Mouse (Mus musculus) liver, embryonic 12.5 days (tissue): Measurements from ENCODE around the gene Polr2h. TPM values are rescaled to one million over a fixed set of nuclear protein-coding genes. Genes with fewer than 3 reads are reported as not detected.

ENCODE experiments used
- ATAC-seq: fragments of 200-750 bp; cut with Nextera tagmentation; 2 replicates; pipeline ENCODE4 v1.8.0; 2017; ENCODE audit warnings: moderate number of reproducible peaks, mild to moderate bottlenecking, moderate library complexity
- H3K27ac ChIP-seq: fragments of 300-500 bp; sonication (generic); 2 replicates; pipeline ENCODE4 v1.5.1; 2016; ENCODE audit warnings: mild to moderate bottlenecking
- H3K27me3 ChIP-seq: fragments of 300-500 bp; sonication (generic); replicated peaks from 2 replicates; pipeline ENCODE4 v1.6.1; 2016; ENCODE audit warnings: mild to moderate bottlenecking, moderate library complexity
- H3K36me3 ChIP-seq: fragments of 300-500 bp; sonication (generic); 2 replicates; pipeline ENCODE4 v1.6.1; 2016; ENCODE audit warnings: mild to moderate bottlenecking, moderate library complexity
- H3K4me1 ChIP-seq: fragments of 300-500 bp; sonication (generic); 2 replicates; pipeline ENCODE4 v1.6.1; 2016
- H3K4me2 ChIP-seq: fragments of 300-500 bp; sonication (generic); 2 replicates; pipeline ENCODE4 v1.6.1; 2016; ENCODE audit warnings: mild to moderate bottlenecking, moderate library complexity
- H3K4me3 ChIP-seq: fragments of 300-500 bp; sonication (generic); 2 replicates; pipeline ENCODE4 v1.5.1; 2016; ENCODE audit warnings: mild to moderate bottlenecking, moderate library complexity
- H3K9ac ChIP-seq: fragments of 300-500 bp; sonication (generic); 2 replicates; pipeline ENCODE4 v1.6.1; 2016; ENCODE audit warnings: mild to moderate bottlenecking, moderate library complexity
- H3K9me3 ChIP-seq: fragments of 300-500 bp; sonication (generic); replicated peaks from 2 replicates; pipeline ENCODE4 v1.6.1; 2016; ENCODE audit warnings: mild to moderate bottlenecking, moderate library complexity
- WGBS: fragments of 180-500 bp; shearing (Covaris S2); methylation state at CpG from one replicate; pipeline ENCODE4 v1.1.7; 2016; ENCODE audit not compliant: insufficient replicate concordance; 5-methylcytosine and 5-hydroxymethylcytosine counted together
- polyA plus RNA-seq: library from polyadenylated mRNA; unstranded; fragments of >200 nt; fragmentation: Nextera tagmentation; extraction: Ambion mirVana; gene quantifications from 2 replicates; pipeline ENCODE4 v1.2.1, GENCODE M21; 2016

Polr2h gene
- polyA plus RNA-seq, 1 experiment from 2014 or later: 68.4 TPM

GRCm38 (mm10) chr16:20703071-20703470, 14.4 kb upstream of the Polr2h start:
- no peak for ATAC-seq
- Histone ChIP-seq H3K4me3 (peak overlapping the region; percentile 29), H3K4me1 (peaks cover 70% of the 10 kb centered on the region), H3K4me2 (peak overlapping the region; percentile 65), H3K36me3 (peaks cover 33% of the 10 kb centered on the region), H3K9me3 (no peaks in the 10 kb centered on the region), H3K27me3 (peaks cover 22% of the 10 kb centered on the region), H3K27ac (peak overlapping the region; percentile 94), H3K9ac (peak overlapping the region; percentile 67)
- 79% methylated on average over 10 of the region's 10 CpGs for WGBS

GRCm38 (mm10) chr16:20703699-20704400, 13.6 kb upstream of the Polr2h start:
- Histone ChIP-seq H3K4me1 (peaks cover 74% of the 10 kb centered on the region), H3K9ac (peak overlapping the region; percentile 67), H3K4me2 (peak overlapping the region; percentile 65), H3K27ac (peak overlapping the region; percentile 94), H3K36me3 (peaks cover 40% of the 10 kb centered on the region), H3K4me3 (peak overlapping the region; percentile 29), H3K9me3 (no peaks in the 10 kb centered on the region), H3K27me3 (peaks cover 14% of the 10 kb centered on the region)
- peak; percentile 79 for ATAC-seq
- WGBS: 36% methylated on average over 6 of the region's 6 CpGs

- H3K36me3 ChIP-seq: peaks cover 60% of the 10 kb centered on the region
- no peak for ATAC-seq
- H3K4me2 ChIP-seq: no peak overlapping the region
- no peak overlapping the region for H3K4me3 ChIP-seq
- H3K9me3 ChIP-seq: no peaks in the 10 kb centered on the region
- no peaks in the 10 kb centered on the region for H3K27me3 ChIP-seq
- H3K27ac ChIP-seq: peak overlapping the region; percentile 94
- peaks cover 93% of the 10 kb centered on the region for H3K4me1 ChIP-seq
- 39% methylated on average over 3 of the region's 3 CpGs for WGBS
- H3K9ac ChIP-seq: peak overlapping the region; percentile 61; the same call in 1 of the 2 replicates
Observed at GRCm38 (mm10) chr16:20705786-20706185, 11.7 kb upstream of the Polr2h start.

GRCm38 (mm10) chr16:20706407-20707055, 10.9 kb upstream of the Polr2h start:
- H3K36me3 ChIP-seq: peaks cover 67% of the 10 kb centered on the region
- peak overlapping the region; percentile 51 for H3K4me2 ChIP-seq
- 73% methylated on average over 2 of the region's 2 CpGs for WGBS
- peak overlapping the region; percentile 94 for H3K27ac ChIP-seq
- no peaks in the 10 kb centered on the region for H3K27me3 ChIP-seq
- peak overlapping the region; percentile 61 for H3K9ac ChIP-seq
- peak; percentile 48 for ATAC-seq
- no peaks in the 10 kb centered on the region for H3K9me3 ChIP-seq
- peaks cover 97% of the 10 kb centered on the region for H3K4me1 ChIP-seq
- no peak overlapping the region for H3K4me3 ChIP-seq

- Histone ChIP-seq H3K27ac (peak overlapping the region; percentile 94; the same call in 1 of the 2 replicates), H3K4me1 (peaks cover 97% of the 10 kb centered on the region), H3K36me3 (peaks cover 80% of the 10 kb centered on the region), H3K4me3 (no peak overlapping the region), H3K27me3 (no peaks in the 10 kb centered on the region), H3K9ac (no peak overlapping the region), H3K4me2 (no peak overlapping the region), H3K9me3 (no peaks in the 10 kb centered on the region)
- no peak for ATAC-seq
- 85% methylated on average over 21 of the region's 21 CpGs for WGBS
Observed at GRCm38 (mm10) chr16:20708220-20708938, 9.1 kb upstream of the Polr2h start.

- 71% methylated on average over 19 of the region's 19 CpGs for WGBS
- peaks cover 84% of the 10 kb centered on the region for H3K36me3 ChIP-seq
Observed at GRCm38 (mm10) chr16:20708939-20709734, 8.3 kb upstream of the Polr2h start.

GRCm38 (mm10) chr16:20710370-20710769, 7.1 kb upstream of the Polr2h start:
- H3K4me1 ChIP-seq: peaks cover 97% of the 10 kb centered on the region
- H3K4me3 ChIP-seq: no peak overlapping the region
- peaks cover 81% of the 10 kb centered on the region for H3K36me3 ChIP-seq
- no peak overlapping the region for H3K9ac ChIP-seq
- H3K9me3 ChIP-seq: no peaks in the 10 kb centered on the region
- ATAC-seq: no peak
- H3K27ac ChIP-seq: peak overlapping the region; percentile 52
- no peak overlapping the region for H3K4me2 ChIP-seq
- 90% methylated on average over 11 of the region's 11 CpGs for WGBS
- H3K27me3 ChIP-seq: no peaks in the 10 kb centered on the region

More at GRCm38 (mm10) chr16:20708939-20709734, 8.3 kb upstream of the Polr2h start:
- Histone ChIP-seq H3K4me1 (peaks cover 97% of the 10 kb centered on the region), H3K27ac (no peak overlapping the region; the same call in 1 of the 2 replicates), H3K9me3 (no peaks in the 10 kb centered on the region), H3K27me3 (no peaks in the 10 kb centered on the region), H3K9ac (no peak overlapping the region), H3K4me2 (no peak overlapping the region), H3K4me3 (no peak overlapping the region)
- ATAC-seq: no peak

- no peaks in the 10 kb centered on the region for H3K9me3 ChIP-seq
- peaks cover 96% of the 10 kb centered on the region for H3K4me1 ChIP-seq
- no peak for ATAC-seq
- peaks cover 77% of the 10 kb centered on the region for H3K36me3 ChIP-seq
- 59% methylated on average over 4 of the region's 4 CpGs for WGBS
- H3K4me3 ChIP-seq: no peak overlapping the region
- H3K27ac ChIP-seq: peak overlapping the region; percentile 52
- no peak overlapping the region for H3K4me2 ChIP-seq
- H3K27me3 ChIP-seq: no peaks in the 10 kb centered on the region
- no peak overlapping the region for H3K9ac ChIP-seq
Observed at GRCm38 (mm10) chr16:20710810-20711209, 6.7 kb upstream of the Polr2h start.

- peaks cover 64% of the 10 kb centered on the region for H3K36me3 ChIP-seq
- H3K4me2 ChIP-seq: peak overlapping the region; percentile 97
- peak overlapping the region; percentile 84; the same call in 1 of the 2 replicates for H3K9ac ChIP-seq
Observed at GRCm38 (mm10) chr16:20712190-20712589, 5.3 kb upstream of the Polr2h start.

GRCm38 (mm10) chr16:20712889-20713288, 4.6 kb upstream of the Polr2h start:
- peaks cover 58% of the 10 kb centered on the region for H3K36me3 ChIP-seq
- H3K9ac ChIP-seq: peak overlapping the region; percentile 84
- peak overlapping the region; percentile 91 for H3K27ac ChIP-seq
- H3K9me3 ChIP-seq: no peaks in the 10 kb centered on the region
- H3K4me3 ChIP-seq: peak overlapping the region; percentile 74
- H3K4me2 ChIP-seq: peak overlapping the region; percentile 97
- WGBS: 28% methylated on average over 7 of the region's 7 CpGs
- ATAC-seq: peak; percentile 46
- peaks cover 90% of the 10 kb centered on the region for H3K4me1 ChIP-seq
- no peaks in the 10 kb centered on the region for H3K27me3 ChIP-seq

More at GRCm38 (mm10) chr16:20712190-20712589, 5.3 kb upstream of the Polr2h start:
- no peaks in the 10 kb centered on the region for H3K9me3 ChIP-seq
- no peak overlapping the region for H3K4me3 ChIP-seq
- no peak for ATAC-seq
- peak overlapping the region; percentile 91 for H3K27ac ChIP-seq
- 73% methylated on average over 9 of the region's 9 CpGs for WGBS
- H3K4me1 ChIP-seq: peaks cover 95% of the 10 kb centered on the region
- H3K27me3 ChIP-seq: no peaks in the 10 kb centered on the region
